Mouse (Mus musculus): ENCODE measurements at regions not wholly inside any gene's neighbourhood (a gene's known extent, or its start where the extent isn't known, plus 50 kb on each side); places are given as distances from the start of the nearest gene placed in this dataset.

GRCm38 (mm10) chr4:101336811-101337210 is 71.7 kb upstream of the Jak1 start:
- H3K27ac ChIP-seq (replicated peaks) = no peak overlapping the region
- DNase-seq (ENCODE audit: low spot score) = no peak
- peaks cover 6% of the 10 kb centered on the region for H3K4me1 ChIP-seq
- no peaks in the 10 kb centered on the region for H3K27me3 ChIP-seq (replicated peaks; ENCODE audit: low read depth, poor library complexity, severe bottlenecking)
- H3K4me3 ChIP-seq = no peak overlapping the region
- H3K9me3 ChIP-seq = no peaks in the 10 kb centered on the region
- H3K36me3 ChIP-seq (replicated peaks) = no peaks in the 10 kb centered on the region
- 66% methylated on average over 4 of the region's 4 CpGs for WGBS

- DNase-seq (ENCODE audit: low spot score) = no peak
- Histone ChIP-seq H3K36me3 (replicated peaks) (no peaks in the 10 kb centered on the region), H3K27me3 (replicated peaks; ENCODE audit: low read depth, poor library complexity, severe bottlenecking) (no peaks in the 10 kb centered on the region), H3K27ac (replicated peaks) (no peak overlapping the region), H3K4me3 (no peak overlapping the region), H3K9me3 (no peaks in the 10 kb centered on the region), H3K4me1 (peaks cover 6% of the 10 kb centered on the region)
Observed at GRCm38 (mm10) chr4:101336371-101336770, 71.3 kb upstream of the Jak1 start.

GRCm38 (mm10) chr4:101333868-101334267 is 68.8 kb upstream of the Jak1 start:
- Histone ChIP-seq H3K36me3 (replicated peaks) (no peaks in the 10 kb centered on the region), H3K9me3 (no peaks in the 10 kb centered on the region), H3K27me3 (replicated peaks; ENCODE audit: low read depth, poor library complexity, severe bottlenecking) (no peaks in the 10 kb centered on the region), H3K4me1 (peaks cover 6% of the 10 kb centered on the region), H3K27ac (replicated peaks) (no peak overlapping the region), H3K4me3 (no peak overlapping the region)
- 95% methylated on average over 10 of the region's 10 CpGs for WGBS
- DNase-seq (ENCODE audit: low spot score) = no peak

- peak; percentile 33 for DNase-seq (ENCODE audit: low spot score)
- Histone ChIP-seq H3K36me3 (replicated peaks) (no peaks in the 10 kb centered on the region), H3K4me3 (no peak overlapping the region), H3K4me1 (peaks cover 6% of the 10 kb centered on the region), H3K27ac (replicated peaks) (no peak overlapping the region; the same call in 1 of the 2 replicates), H3K9me3 (no peaks in the 10 kb centered on the region), H3K27me3 (replicated peaks; ENCODE audit: low read depth, poor library complexity, severe bottlenecking) (no peaks in the 10 kb centered on the region)
- WGBS = 52% methylated on average over 3 of the region's 3 CpGs
Observed at GRCm38 (mm10) chr4:101333036-101333435, 68.0 kb upstream of the Jak1 start.

GRCm38 (mm10) chr4:101331231-101331630 is 66.1 kb upstream of the Jak1 start:
- Histone ChIP-seq H3K27ac (replicated peaks) (no peak overlapping the region), H3K4me1 (peaks cover 10% of the 10 kb centered on the region), H3K36me3 (replicated peaks) (no peaks in the 10 kb centered on the region), H3K9me3 (no peaks in the 10 kb centered on the region), H3K27me3 (replicated peaks; ENCODE audit: low read depth, poor library complexity, severe bottlenecking) (no peaks in the 10 kb centered on the region), H3K4me3 (no peak overlapping the region)
- 84% methylated on average over 4 of the region's 4 CpGs for WGBS
- no peak for DNase-seq (ENCODE audit: low spot score)

GRCm38 (mm10) chr4:101329060-101329459 is 64.0 kb upstream of the Jak1 start:
- Histone ChIP-seq H3K9me3 (no peaks in the 10 kb centered on the region), H3K27ac (replicated peaks) (no peak overlapping the region), H3K4me3 (no peak overlapping the region), H3K4me1 (peaks cover 10% of the 10 kb centered on the region), H3K36me3 (replicated peaks) (no peaks in the 10 kb centered on the region), H3K27me3 (replicated peaks; ENCODE audit: low read depth, poor library complexity, severe bottlenecking) (no peaks in the 10 kb centered on the region)
- WGBS = 86% methylated on average over 7 of the region's 7 CpGs
- DNase-seq (ENCODE audit: low spot score) = no peak

- Histone ChIP-seq H3K4me1 (peaks cover 4% of the 10 kb centered on the region), H3K9me3 (no peaks in the 10 kb centered on the region), H3K36me3 (replicated peaks) (no peaks in the 10 kb centered on the region), H3K4me3 (no peak overlapping the region), H3K27me3 (replicated peaks; ENCODE audit: low read depth, poor library complexity, severe bottlenecking) (no peaks in the 10 kb centered on the region), H3K27ac (replicated peaks) (no peak overlapping the region)
- WGBS = 82% methylated on average over 3 of the region's 3 CpGs
- DNase-seq (ENCODE audit: low spot score) = no peak
Observed at GRCm38 (mm10) chr4:101326067-101326466, 61.0 kb upstream of the Jak1 start.

GRCm38 (mm10) chr4:101321731-101322130 is 56.6 kb upstream of the Jak1 start:
- no peaks in the 10 kb centered on the region for H3K36me3 ChIP-seq (replicated peaks)
- WGBS = 77% methylated on average over 2 of the region's 2 CpGs
- H3K27ac ChIP-seq (replicated peaks) = no peak overlapping the region
- no peak overlapping the region for H3K4me3 ChIP-seq
- no peaks in the 10 kb centered on the region for H3K27me3 ChIP-seq (replicated peaks; ENCODE audit: low read depth, poor library complexity, severe bottlenecking)
- no peaks in the 10 kb centered on the region for H3K4me1 ChIP-seq
- H3K9me3 ChIP-seq = no peaks in the 10 kb centered on the region
- DNase-seq (ENCODE audit: low spot score) = no peak

- WGBS = 83% methylated on average over 2 of the region's 2 CpGs
- H3K36me3 ChIP-seq (replicated peaks) = no peaks in the 10 kb centered on the region
- no peaks in the 10 kb centered on the region for H3K27me3 ChIP-seq (replicated peaks; ENCODE audit: low read depth, poor library complexity, severe bottlenecking)
- H3K4me3 ChIP-seq = no peak overlapping the region
- H3K27ac ChIP-seq (replicated peaks) = no peak overlapping the region
- DNase-seq (ENCODE audit: low spot score) = no peak
- no peaks in the 10 kb centered on the region for H3K4me1 ChIP-seq
- H3K9me3 ChIP-seq = no peaks in the 10 kb centered on the region
Observed at GRCm38 (mm10) chr4:101320587-101320986, 55.5 kb upstream of the Jak1 start.

GRCm38 (mm10) chr4:101319681-101320220 is 54.7 kb upstream of the Jak1 start:
- Histone ChIP-seq H3K27me3 (replicated peaks; ENCODE audit: low read depth, poor library complexity, severe bottlenecking) (peaks cover 3% of the 10 kb centered on the region; the same call in 1 of the 2 replicates), H3K9me3 (no peaks in the 10 kb centered on the region), H3K4me1 (no peaks in the 10 kb centered on the region), H3K36me3 (replicated peaks) (no peaks in the 10 kb centered on the region), H3K27ac (replicated peaks) (no peak overlapping the region), H3K4me3 (no peak overlapping the region)
- no peak for DNase-seq (ENCODE audit: low spot score)
- 90% methylated on average over 4 of the region's 4 CpGs for WGBS

- Histone ChIP-seq H3K9me3 (no peaks in the 10 kb centered on the region), H3K27me3 (replicated peaks; ENCODE audit: low read depth, poor library complexity, severe bottlenecking) (peaks cover 12% of the 10 kb centered on the region), H3K27ac (replicated peaks) (no peak overlapping the region), H3K4me3 (no peak overlapping the region), H3K36me3 (replicated peaks) (no peaks in the 10 kb centered on the region), H3K4me1 (no peaks in the 10 kb centered on the region)
- 81% methylated on average over 1 of the region's 1 CpGs for WGBS
- DNase-seq (ENCODE audit: low spot score) = no peak
Observed at GRCm38 (mm10) chr4:101318836-101319235, 53.8 kb upstream of the Jak1 start.

- DNase-seq (ENCODE audit: low spot score) = no peak
- Histone ChIP-seq H3K4me1 (no peaks in the 10 kb centered on the region), H3K27me3 (replicated peaks; ENCODE audit: low read depth, poor library complexity, severe bottlenecking) (peaks cover 27% of the 10 kb centered on the region), H3K9me3 (no peaks in the 10 kb centered on the region), H3K27ac (replicated peaks) (no peak overlapping the region), H3K36me3 (replicated peaks) (no peaks in the 10 kb centered on the region), H3K4me3 (no peak overlapping the region)
- 84% methylated on average over 6 of the region's 6 CpGs for WGBS
Observed at GRCm38 (mm10) chr4:101316061-101316460, 51.0 kb upstream of the Jak1 start.

All from embryonic facial prominence, embryonic 10.5 days (tissue).